Mouse (Mus musculus) heart, embryonic 12.5 days (tissue): ENCODE measurements around the gene Slco6d1. TPM values are rescaled to one million over a fixed set of nuclear protein-coding genes. Genes with fewer than 3 reads are reported as not detected.

Source experiments
- ATAC-seq: fragments of 200-750 bp; cut with Nextera tagmentation; 2 replicates; pipeline ENCODE4 v1.8.0; 2017; ENCODE audit warnings: moderate TSS enrichment, moderate library complexity; ENCODE audit not compliant: insufficient number of reproducible peaks, low FRiP score
- H3K27ac ChIP-seq: fragments of 300-500 bp; sonication (generic); 2 replicates; pipeline ENCODE4 v1.5.1; 2016; ENCODE audit warnings: mild to moderate bottlenecking, moderate library complexity; ENCODE audit not compliant: poor library complexity, severe bottlenecking
- H3K27me3 ChIP-seq: fragments of 300-500 bp; sonication (generic); replicated peaks from 2 replicates; pipeline ENCODE4 v1.6.1; 2016; ENCODE audit warnings: mild to moderate bottlenecking, moderate library complexity
- H3K36me3 ChIP-seq: fragments of 300-500 bp; sonication (generic); 2 replicates; pipeline ENCODE4 v1.6.1; 2016; ENCODE audit warnings: mild to moderate bottlenecking, moderate library complexity
- H3K4me1 ChIP-seq: fragments of 300-500 bp; sonication (generic); replicated peaks from 2 replicates; pipeline ENCODE4 v1.6.1; 2016; ENCODE audit warnings: mild to moderate bottlenecking
- H3K4me2 ChIP-seq: fragments of 300-500 bp; sonication (generic); 2 replicates; pipeline ENCODE4 v1.6.1; 2016; ENCODE audit warnings: mild to moderate bottlenecking, moderate library complexity
- H3K4me3 ChIP-seq: fragments of 300-500 bp; sonication (generic); 2 replicates; pipeline ENCODE4 v1.5.1; 2016; ENCODE audit warnings: mild to moderate bottlenecking
- H3K9ac ChIP-seq: fragments of 300-500 bp; sonication (generic); 2 replicates; pipeline ENCODE4 v1.6.1; 2016; ENCODE audit warnings: mild to moderate bottlenecking, moderate library complexity
- H3K9me3 ChIP-seq: fragments of 300-500 bp; sonication (generic); replicated peaks from 2 replicates; pipeline ENCODE4 v1.6.1; 2016; ENCODE audit warnings: mild to moderate bottlenecking, moderate library complexity
- microRNA-seq: library from miRNA; unstranded; fragments of <30 nt; microRNA quantifications from one replicate; pipeline ENCODE4, GENCODE M21; 2017
- polyA plus RNA-seq: library from polyadenylated mRNA; unstranded; fragments of >200 nt; fragmentation: Nextera tagmentation; extraction: Ambion mirVana; gene quantifications from 2 replicates; pipeline ENCODE4 v1.2.1, GENCODE M21; 2016

Gene Slco6d1
- polyA plus RNA-seq, 1 experiment from 2014 or later: not detected

- Histone ChIP-seq H3K36me3 (no peaks in the 10 kb centered on the region), H3K27me3 (no peaks in the 10 kb centered on the region), H3K27ac (no peak overlapping the region), H3K9me3 (no peaks in the 10 kb centered on the region), H3K4me3 (no peak overlapping the region), H3K9ac (no peak overlapping the region), H3K4me1 (no peaks in the 10 kb centered on the region), H3K4me2 (no peak overlapping the region)
- no peak for ATAC-seq
Observed at GRCm38 (mm10) chr1:98565701-98566100, 144.8 kb downstream of the Slco6d1 start.

Small RNA genes within 50 kb of the gene (microRNA-seq; reads per million reads assigned to microRNA genes)
- gene Gm26134: not detected
